Mouse (Mus musculus): ENCODE results near the gene Zfp27. TPM values are rescaled to one million over a fixed set of nuclear protein-coding genes. Genes with fewer than 3 reads are reported as not detected.
"Not testable (repeated sequence)": the region's sequence is repeated elsewhere in the genome, so short reads cannot be mapped to it uniquely, and the experiment has no call there.

The Zfp27 gene
- polyA plus RNA-seq, 1 experiment from 2014 or later = 4.9 TPM

DNA sequence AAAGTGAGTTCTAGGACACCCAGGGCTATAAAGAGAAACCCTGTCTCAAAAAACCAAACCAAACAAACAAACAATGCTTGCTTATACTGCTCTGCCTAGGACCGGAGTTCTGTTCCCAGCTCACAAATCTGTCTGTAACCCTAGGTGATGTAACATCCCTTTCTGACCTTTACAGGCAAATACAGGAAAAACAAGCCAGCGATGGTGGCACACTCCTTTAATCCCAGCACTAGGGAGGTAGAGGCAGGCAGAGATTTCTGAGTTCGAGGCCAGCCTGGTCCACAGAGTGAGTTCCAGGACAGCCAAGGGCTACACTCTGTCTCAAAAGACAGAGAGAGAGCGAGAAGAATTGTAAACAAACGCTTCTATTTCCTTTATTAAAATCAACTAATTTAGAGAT lies 834 bp upstream of the Zfp27 start:
- Histone ChIP-seq H3K36me3 (ENCODE audit: control insufficient read depth, insufficient read depth, low read length) (peaks cover 11% of the 10 kb centered on the region; the same call in 1 of the 2 replicates), H3K27me3 (replicated peaks; ENCODE audit: control insufficient read depth, insufficient read depth, low read length) (no peaks in the 10 kb centered on the region), H3K9me3 (ENCODE audit: control insufficient read depth, low read length) (no peaks in the 10 kb centered on the region), H3K4me2 (no peak overlapping the region; the same call in 1 of the 2 replicates), H3K27ac (ENCODE audit: low read depth, low read length) (no peak overlapping the region), H3K9ac (ENCODE audit: low read depth, low read length) (no peak overlapping the region), H3K4me3 (ENCODE audit: low read depth, low read length) (no peak overlapping the region), H3K4me1 (replicated peaks; ENCODE audit: control insufficient read depth, insufficient read depth, low read length) (peaks cover 3% of the 10 kb centered on the region; the same call in 1 of the 2 replicates)
- DNase-seq (ENCODE audit: low spot score) = no peak
- 86% methylated on average over 5 of the region's 5 CpGs for WGBS
- no peak for ATAC-seq (replicated peaks; ENCODE audit: low FRiP score)

DNA sequence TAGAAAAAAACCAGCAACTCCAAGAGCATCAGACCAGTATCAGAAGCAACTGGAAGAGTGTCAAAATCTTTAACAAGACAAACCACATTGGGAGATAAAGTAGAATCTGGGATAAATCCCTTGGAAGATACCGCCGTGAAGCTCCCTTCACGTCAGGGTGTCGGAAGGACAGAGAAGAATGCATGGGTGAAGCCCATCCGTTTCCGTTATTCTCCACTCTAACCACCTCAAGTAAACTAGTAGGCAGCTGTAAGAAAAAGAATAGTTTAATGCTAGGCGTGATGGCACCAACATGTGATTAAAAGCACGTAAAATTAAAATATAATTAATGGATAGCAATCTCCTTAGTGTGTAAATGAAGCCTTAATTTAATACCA lies 298 bp upstream of the Zfp27 start:
- DNase-seq (ENCODE audit: low spot score) = no peak
- ATAC-seq (replicated peaks; ENCODE audit: low FRiP score) = no peak
- WGBS = 23% methylated on average over 8 of the region's 8 CpGs

GRCm38 (mm10) chr7:29904101-29904500 lies 2.3 kb downstream of the Zfp27 start:
- no peaks in the 10 kb centered on the region for H3K27me3 ChIP-seq (replicated peaks; ENCODE audit: control insufficient read depth, insufficient read depth, low read length)
- 93% methylated on average over 4 of the region's 4 CpGs for WGBS
- DNase-seq (ENCODE audit: low spot score) = no peak

More for the DNA sequence above, 298 bp upstream of the Zfp27 start:
- peak overlapping the region; percentile 91 for H3K27ac ChIP-seq (ENCODE audit: low read depth, low read length)
- peak overlapping the region; percentile 81 for H3K9ac ChIP-seq (ENCODE audit: low read depth, low read length)
- H3K27me3 ChIP-seq (replicated peaks; ENCODE audit: control insufficient read depth, insufficient read depth, low read length) = no peaks in the 10 kb centered on the region
- H3K4me2 ChIP-seq = peak overlapping the region; percentile 86
- H3K9me3 ChIP-seq (ENCODE audit: control insufficient read depth, low read length) = no peaks in the 10 kb centered on the region
- peak overlapping the region; percentile 66 for H3K4me3 ChIP-seq (ENCODE audit: low read depth, low read length)
- peaks cover 3% of the 10 kb centered on the region; the same call in 1 of the 2 replicates for H3K4me1 ChIP-seq (replicated peaks; ENCODE audit: control insufficient read depth, insufficient read depth, low read length)
- H3K36me3 ChIP-seq (ENCODE audit: control insufficient read depth, insufficient read depth, low read length) = peaks cover 8% of the 10 kb centered on the region; the same call in 1 of the 2 replicates

GRCm38 (mm10) chr7:29898351-29898750 lies 8.0 kb downstream of the Zfp27 start:
- Histone ChIP-seq H3K4me1 (replicated peaks; ENCODE audit: control insufficient read depth, insufficient read depth, low read length) (no peaks in the 10 kb centered on the region), H3K9ac (ENCODE audit: low read depth, low read length) (no peak overlapping the region), H3K27me3 (replicated peaks; ENCODE audit: control insufficient read depth, insufficient read depth, low read length) (no peaks in the 10 kb centered on the region), H3K36me3 (ENCODE audit: control insufficient read depth, insufficient read depth, low read length) (peaks cover 62% of the 10 kb centered on the region), H3K4me3 (ENCODE audit: low read depth, low read length) (no peak overlapping the region), H3K27ac (ENCODE audit: low read depth, low read length) (no peak overlapping the region), H3K4me2 (no peak overlapping the region), H3K9me3 (ENCODE audit: control insufficient read depth, low read length) (peaks cover 29% of the 10 kb centered on the region)
- DNase-seq (ENCODE audit: low spot score) = no peak
- ATAC-seq (replicated peaks; ENCODE audit: low FRiP score) = no peak
- 91% methylated on average over 4 of the region's 4 CpGs for WGBS

More at GRCm38 (mm10) chr7:29904101-29904500, 2.3 kb downstream of the Zfp27 start:
- Histone ChIP-seq H3K4me3 (ENCODE audit: low read depth, low read length) (no peak overlapping the region), H3K27ac (ENCODE audit: low read depth, low read length) (no peak overlapping the region), H3K9me3 (ENCODE audit: control insufficient read depth, low read length) (no peaks in the 10 kb centered on the region), H3K4me2 (no peak overlapping the region), H3K9ac (ENCODE audit: low read depth, low read length) (no peak overlapping the region), H3K36me3 (ENCODE audit: control insufficient read depth, insufficient read depth, low read length) (peaks cover 19% of the 10 kb centered on the region), H3K4me1 (replicated peaks; ENCODE audit: control insufficient read depth, insufficient read depth, low read length) (peaks cover 3% of the 10 kb centered on the region; the same call in 1 of the 2 replicates)
- no peak for ATAC-seq (replicated peaks; ENCODE audit: low FRiP score)

GRCm38 (mm10) chr7:29892756-29893155 lies 13.6 kb downstream of the Zfp27 start:
- Histone ChIP-seq H3K36me3 (ENCODE audit: control insufficient read depth, insufficient read depth, low read length) (peaks cover 43% of the 10 kb centered on the region), H3K9ac (ENCODE audit: low read depth, low read length) (no peak overlapping the region), H3K4me2 (no peak overlapping the region), H3K4me1 (replicated peaks; ENCODE audit: control insufficient read depth, insufficient read depth, low read length) (no peaks in the 10 kb centered on the region), H3K4me3 (ENCODE audit: low read depth, low read length) (no peak overlapping the region), H3K27ac (ENCODE audit: low read depth, low read length) (no peak overlapping the region), H3K9me3 (ENCODE audit: control insufficient read depth, low read length) (peaks cover 29% of the 10 kb centered on the region), H3K27me3 (replicated peaks; ENCODE audit: control insufficient read depth, insufficient read depth, low read length) (no peaks in the 10 kb centered on the region)
- no peak for ATAC-seq (replicated peaks; ENCODE audit: low FRiP score)
- DNase-seq (ENCODE audit: low spot score) = no peak
- 88% methylated on average over 4 of the region's 4 CpGs for WGBS

DNA sequence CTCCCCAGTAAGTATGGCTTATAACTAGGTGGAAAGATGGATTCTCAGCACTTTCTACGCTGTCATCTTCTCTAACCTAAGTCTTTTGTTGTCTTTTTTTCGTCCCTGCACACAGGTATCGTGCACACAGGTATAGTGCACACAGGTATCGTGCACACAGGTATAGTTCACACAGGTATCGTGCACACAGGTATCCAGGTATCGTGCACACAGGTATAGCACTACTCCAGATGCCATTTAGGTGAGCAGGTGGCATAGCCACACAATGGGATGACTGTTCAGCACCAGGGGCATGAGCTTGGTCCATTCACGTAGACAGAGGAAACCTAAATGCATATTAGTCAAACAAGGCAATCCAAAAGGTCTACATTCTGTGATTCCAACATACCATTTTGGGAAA lies 15.9 kb downstream of the Zfp27 start:
- ATAC-seq (replicated peaks; ENCODE audit: low FRiP score) (no peak), DNase-seq (ENCODE audit: low spot score) (no peak)
- no peaks in the 10 kb centered on the region for H3K27me3 ChIP-seq (replicated peaks; ENCODE audit: control insufficient read depth, insufficient read depth, low read length)
- H3K4me2 ChIP-seq = no peak overlapping the region
- peaks cover 30% of the 10 kb centered on the region for H3K9me3 ChIP-seq (ENCODE audit: control insufficient read depth, low read length)
- H3K9ac ChIP-seq (ENCODE audit: low read depth, low read length) = no peak overlapping the region
- peaks cover 27% of the 10 kb centered on the region for H3K36me3 ChIP-seq (ENCODE audit: control insufficient read depth, insufficient read depth, low read length)
- H3K27ac ChIP-seq (ENCODE audit: low read depth, low read length) = no peak overlapping the region
- H3K4me1 ChIP-seq (replicated peaks; ENCODE audit: control insufficient read depth, insufficient read depth, low read length) = no peaks in the 10 kb centered on the region
- no peak overlapping the region for H3K4me3 ChIP-seq (ENCODE audit: low read depth, low read length)
- WGBS = 88% methylated on average over 7 of the region's 7 CpGs

GRCm38 (mm10) chr7:29880916-29881315 lies 25.5 kb downstream of the Zfp27 start:
- no peak overlapping the region for H3K4me2 ChIP-seq
- no peak for DNase-seq (ENCODE audit: low spot score)
- peaks cover 22% of the 10 kb centered on the region for H3K9me3 ChIP-seq (ENCODE audit: control insufficient read depth, low read length)
- H3K9ac ChIP-seq (ENCODE audit: low read depth, low read length) = no peak overlapping the region
- no peak overlapping the region for H3K27ac ChIP-seq (ENCODE audit: low read depth, low read length)
- no peaks in the 10 kb centered on the region for H3K4me1 ChIP-seq (replicated peaks; ENCODE audit: control insufficient read depth, insufficient read depth, low read length)
- H3K27me3 ChIP-seq (replicated peaks; ENCODE audit: control insufficient read depth, insufficient read depth, low read length) = no peaks in the 10 kb centered on the region
- 82% methylated on average over 7 of the region's 7 CpGs for WGBS
- no peak overlapping the region for H3K4me3 ChIP-seq (ENCODE audit: low read depth, low read length)
- no peak for ATAC-seq (replicated peaks; ENCODE audit: low FRiP score)
- no peaks in the 10 kb centered on the region; the same call in 1 of the 2 replicates for H3K36me3 ChIP-seq (ENCODE audit: control insufficient read depth, insufficient read depth, low read length)

GRCm38 (mm10) chr7:29880056-29880455 lies 26.3 kb downstream of the Zfp27 start:
- H3K4me3 ChIP-seq (ENCODE audit: low read depth, low read length) = no peak overlapping the region
- DNase-seq (ENCODE audit: low spot score) = no peak
- H3K27me3 ChIP-seq (replicated peaks; ENCODE audit: control insufficient read depth, insufficient read depth, low read length) = no peaks in the 10 kb centered on the region
- H3K36me3 ChIP-seq (ENCODE audit: control insufficient read depth, insufficient read depth, low read length) = peaks cover 8% of the 10 kb centered on the region
- no peak overlapping the region for H3K4me2 ChIP-seq
- WGBS = 63% methylated on average over 7 of the region's 7 CpGs
- H3K4me1 ChIP-seq (replicated peaks; ENCODE audit: control insufficient read depth, insufficient read depth, low read length) = no peaks in the 10 kb centered on the region
- H3K9ac ChIP-seq (ENCODE audit: low read depth, low read length) = no peak overlapping the region
- H3K27ac ChIP-seq (ENCODE audit: low read depth, low read length) = no peak overlapping the region
- H3K9me3 ChIP-seq (ENCODE audit: control insufficient read depth, low read length) = peaks cover 26% of the 10 kb centered on the region
- ATAC-seq (replicated peaks; ENCODE audit: low FRiP score) = no peak

DNA sequence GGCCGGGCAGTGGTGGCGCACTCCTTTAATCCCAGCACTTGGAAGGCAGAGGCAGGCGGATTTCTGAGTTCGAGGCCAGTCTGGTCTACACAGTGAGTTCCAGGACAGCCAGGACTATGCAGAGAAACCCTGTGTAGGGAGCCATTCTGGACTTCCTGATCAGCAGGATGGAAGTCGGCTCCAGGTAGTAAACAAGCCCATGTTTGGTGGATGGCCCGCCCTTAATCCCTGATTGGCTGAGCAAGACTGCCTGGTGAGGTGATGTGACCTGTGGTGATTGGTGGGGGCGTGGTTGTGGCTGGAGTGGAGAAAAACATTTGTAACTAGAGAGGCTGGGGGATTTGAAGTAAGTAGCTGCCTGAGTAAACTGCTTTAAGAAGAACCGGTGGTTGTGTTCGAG lies 28.8 kb downstream of the Zfp27 start:
- H3K9ac ChIP-seq (ENCODE audit: low read depth, low read length); H3K4me3 ChIP-seq (ENCODE audit: low read depth, low read length); H3K27ac ChIP-seq (ENCODE audit: low read depth, low read length); H3K27me3 ChIP-seq (replicated peaks; ENCODE audit: control insufficient read depth, insufficient read depth, low read length); H3K4me2 ChIP-seq; ATAC-seq (replicated peaks; ENCODE audit: low FRiP score); DNase-seq (ENCODE audit: low spot score); H3K4me1 ChIP-seq (replicated peaks; ENCODE audit: control insufficient read depth, insufficient read depth, low read length): not testable (repeated sequence)
- WGBS = 94% methylated on average over 9 of the region's 9 CpGs
- peaks cover 27% of the 10 kb centered on the region for H3K9me3 ChIP-seq (ENCODE audit: control insufficient read depth, low read length)
- H3K36me3 ChIP-seq (ENCODE audit: control insufficient read depth, insufficient read depth, low read length) = peaks cover 17% of the 10 kb centered on the region

All from liver, embryonic 11.5 days (tissue).